Mouse (Mus musculus) liver, embryonic 15.5 days (tissue): ENCODE results near the gene Nt5c1b. TPM values are rescaled to one million over a fixed set of nuclear protein-coding genes. Genes with fewer than 3 reads are reported as not detected.

Source experiments
- ATAC-seq: fragments of 200-750 bp; cut with Nextera tagmentation; 2 replicates; pipeline ENCODE4 v1.8.0; 2017; ENCODE audit warnings: moderate number of reproducible peaks, mild to moderate bottlenecking, moderate library complexity; ENCODE audit not compliant: insufficient read depth
- H3K27ac ChIP-seq: fragments of 300-500 bp; sonication (generic); replicated peaks from 2 replicates; pipeline ENCODE4 v1.5.1; 2015; ENCODE audit warnings: mild to moderate bottlenecking, inconsistent platforms
- H3K27me3 ChIP-seq: fragments of 300-500 bp; sonication (generic); 2 replicates; pipeline ENCODE4 v1.6.1; 2015; ENCODE audit warnings: mild to moderate bottlenecking, inconsistent platforms
- H3K36me3 ChIP-seq: fragments of 300-500 bp; sonication (generic); replicated peaks from 2 replicates; pipeline ENCODE4 v1.6.1; 2015; ENCODE audit warnings: moderate library complexity, mild to moderate bottlenecking, inconsistent platforms
- H3K4me1 ChIP-seq: fragments of 300-500 bp; sonication (generic); replicated peaks from 2 replicates; pipeline ENCODE4 v1.6.1; 2015; ENCODE audit warnings: inconsistent platforms
- H3K4me2 ChIP-seq: fragments of 300-500 bp; sonication (generic); 2 replicates; pipeline ENCODE4 v1.6.1; 2015; ENCODE audit warnings: moderate library complexity, mild to moderate bottlenecking, inconsistent platforms
- H3K4me3 ChIP-seq: fragments of 300-500 bp; sonication (generic); replicated peaks from 2 replicates; pipeline ENCODE4 v1.5.1; 2015; ENCODE audit warnings: mild to moderate bottlenecking, inconsistent platforms
- H3K9ac ChIP-seq: fragments of 300-500 bp; sonication (generic); 2 replicates; pipeline ENCODE4 v1.6.1; 2015; ENCODE audit warnings: moderate library complexity, mild to moderate bottlenecking, inconsistent platforms
- H3K9me3 ChIP-seq: fragments of 300-500 bp; sonication (generic); replicated peaks from 2 replicates; pipeline ENCODE4 v1.6.1; 2016; ENCODE audit warnings: inconsistent platforms
- WGBS: fragments of 180-500 bp; shearing (Covaris S2); methylation state at CpG from one replicate; pipeline ENCODE4 v1.1.7; 2015; ENCODE audit warnings: mixed read lengths; ENCODE audit not compliant: insufficient replicate concordance; 5-methylcytosine and 5-hydroxymethylcytosine counted together
- polyA plus RNA-seq: library from polyadenylated mRNA; unstranded; fragments of >200 nt; fragmentation: Nextera tagmentation; extraction: Ambion mirVana; gene quantifications from 2 replicates; pipeline ENCODE4 v1.2.1, GENCODE M21; 2015

Gene Nt5c1b
- not detected in 2 replicates for polyA plus RNA-seq

GRCm38 (mm10) chr12:10369673-10370072 is at the start of gene Nt5c1b:
Gene Nt5c1b, plus strand, starts transcription at chr12:10369973.
- H3K27me3 ChIP-seq = no peaks in the 10 kb centered on the region
- no peak within 1 kb of the TSS for H3K9ac ChIP-seq
- WGBS = 53% methylated on average over 3 of the region's 3 CpGs
- no peaks in the 10 kb centered on the region for H3K36me3 ChIP-seq
- H3K4me1 ChIP-seq = no peaks in the 10 kb centered on the region
- H3K9me3 ChIP-seq = no peaks in the 10 kb centered on the region
- no peak within 1 kb of the TSS for H3K27ac ChIP-seq
- H3K4me2 ChIP-seq = no peak within 1 kb of the TSS
- no peak for ATAC-seq
- H3K4me3 ChIP-seq = no peak within 1 kb of the TSS

GRCm38 (mm10) chr12:10327651-10328050 is 42.1 kb upstream of the Nt5c1b start:
- 69% methylated on average over 10 of the region's 10 CpGs for WGBS
- no peak for ATAC-seq
- no peaks in the 10 kb centered on the region for H3K4me1 ChIP-seq
- no peaks in the 10 kb centered on the region for H3K36me3 ChIP-seq
- no peak overlapping the region for H3K4me3 ChIP-seq
- H3K27ac ChIP-seq = no peak overlapping the region
- no peak overlapping the region for H3K9ac ChIP-seq
- no peaks in the 10 kb centered on the region for H3K27me3 ChIP-seq
- H3K4me2 ChIP-seq = no peak overlapping the region
- H3K9me3 ChIP-seq = no peaks in the 10 kb centered on the region

- Histone ChIP-seq H3K4me1 (no peaks in the 10 kb centered on the region), H3K4me2 (no peak overlapping the region), H3K27me3 (no peaks in the 10 kb centered on the region), H3K36me3 (no peaks in the 10 kb centered on the region), H3K4me3 (no peak overlapping the region), H3K9me3 (no peaks in the 10 kb centered on the region), H3K9ac (no peak overlapping the region), H3K27ac (no peak overlapping the region)
- no peak for ATAC-seq
- WGBS = 63% methylated on average over 2 of the region's 2 CpGs
Observed at GRCm38 (mm10) chr12:10329460-10329859, 40.3 kb upstream of the Nt5c1b start.

GRCm38 (mm10) chr12:10340604-10341003 is 29.2 kb upstream of the Nt5c1b start:
- ATAC-seq = no peak
- H3K36me3 ChIP-seq = no peaks in the 10 kb centered on the region
- WGBS = 52% methylated on average over 5 of the region's 5 CpGs
- no peak overlapping the region for H3K4me2 ChIP-seq
- no peak overlapping the region for H3K9ac ChIP-seq
- no peak overlapping the region for H3K4me3 ChIP-seq
- no peaks in the 10 kb centered on the region for H3K9me3 ChIP-seq
- H3K4me1 ChIP-seq = no peaks in the 10 kb centered on the region
- no peak overlapping the region for H3K27ac ChIP-seq
- H3K27me3 ChIP-seq = no peaks in the 10 kb centered on the region

- Histone ChIP-seq H3K4me1 (no peaks in the 10 kb centered on the region), H3K4me2 (no peak overlapping the region), H3K27me3 (no peaks in the 10 kb centered on the region), H3K9ac (no peak overlapping the region), H3K27ac (no peak overlapping the region), H3K4me3 (no peak overlapping the region), H3K9me3 (no peaks in the 10 kb centered on the region), H3K36me3 (no peaks in the 10 kb centered on the region)
- 53% methylated on average over 3 of the region's 3 CpGs for WGBS
- no peak for ATAC-seq
Observed at GRCm38 (mm10) chr12:10350706-10351105, 19.1 kb upstream of the Nt5c1b start.

GRCm38 (mm10) chr12:10357756-10358155 is 12.0 kb upstream of the Nt5c1b start:
- WGBS = 39% methylated on average over 6 of the region's 6 CpGs
- no peaks in the 10 kb centered on the region for H3K27me3 ChIP-seq
- H3K27ac ChIP-seq = no peak overlapping the region

GRCm38 (mm10) chr12:10390671-10391441 is 21.1 kb downstream of the Nt5c1b start, which contains the start of gene Rdh14:
Gene Rdh14, plus strand, starts transcription at chr12:10390772.
- WGBS = under 1% methylated on average over 53 of the region's 53 CpGs
- H3K27me3 ChIP-seq = no peaks in the 10 kb centered on the region
- H3K36me3 ChIP-seq = no peaks in the 10 kb centered on the region; the same call in 1 of the 2 replicates
- peak within 1 kb of the TSS; percentile 83 for H3K9ac ChIP-seq
- peak within 1 kb of the TSS; percentile 83 for H3K27ac ChIP-seq
- no peaks in the 10 kb centered on the region for H3K9me3 ChIP-seq
- ATAC-seq = peak; percentile 98
- H3K4me3 ChIP-seq = peak within 1 kb of the TSS; percentile 81
- H3K4me2 ChIP-seq = peak within 1 kb of the TSS; percentile 66
- H3K4me1 ChIP-seq = peaks cover 9% of the 10 kb centered on the region

More at GRCm38 (mm10) chr12:10357756-10358155, 12.0 kb upstream of the Nt5c1b start:
- no peak for ATAC-seq
- Histone ChIP-seq H3K36me3 (no peaks in the 10 kb centered on the region), H3K4me3 (no peak overlapping the region), H3K9ac (no peak overlapping the region), H3K4me1 (no peaks in the 10 kb centered on the region), H3K4me2 (no peak overlapping the region), H3K9me3 (no peaks in the 10 kb centered on the region)

GRCm38 (mm10) chr12:10400788-10401187 is 31.0 kb downstream of the Nt5c1b start:
- Histone ChIP-seq H3K9ac (no peak overlapping the region), H3K27ac (no peak overlapping the region), H3K4me2 (no peak overlapping the region), H3K36me3 (no peaks in the 10 kb centered on the region), H3K27me3 (no peaks in the 10 kb centered on the region), H3K4me3 (no peak overlapping the region), H3K9me3 (no peaks in the 10 kb centered on the region), H3K4me1 (no peaks in the 10 kb centered on the region)
- no peak for ATAC-seq
- WGBS = 62% methylated on average over 1 of the region's 1 CpGs

- no peak overlapping the region for H3K9ac ChIP-seq
- no peaks in the 10 kb centered on the region for H3K36me3 ChIP-seq
- no peak overlapping the region for H3K27ac ChIP-seq
- no peak for ATAC-seq
- H3K4me1 ChIP-seq = no peaks in the 10 kb centered on the region
- no peak overlapping the region for H3K4me3 ChIP-seq
- no peaks in the 10 kb centered on the region for H3K9me3 ChIP-seq
- H3K27me3 ChIP-seq = no peaks in the 10 kb centered on the region
- 31% methylated on average over 9 of the region's 9 CpGs for WGBS
- H3K4me2 ChIP-seq = no peak overlapping the region
Observed at GRCm38 (mm10) chr12:10402421-10403115, 32.8 kb downstream of the Nt5c1b start.

- H3K9me3 ChIP-seq = no peaks in the 10 kb centered on the region
- no peak overlapping the region for H3K27ac ChIP-seq
- no peaks in the 10 kb centered on the region for H3K27me3 ChIP-seq
- no peak overlapping the region for H3K9ac ChIP-seq
- ATAC-seq = no peak
- H3K4me3 ChIP-seq = no peak overlapping the region
- H3K4me1 ChIP-seq = no peaks in the 10 kb centered on the region
- H3K36me3 ChIP-seq = no peaks in the 10 kb centered on the region
- H3K4me2 ChIP-seq = no peak overlapping the region
- WGBS = 73% methylated on average over 3 of the region's 3 CpGs
Observed at GRCm38 (mm10) chr12:10410511-10411179, 40.9 kb downstream of the Nt5c1b start.

- Histone ChIP-seq H3K4me2 (no peak overlapping the region), H3K27ac (no peak overlapping the region), H3K36me3 (no peaks in the 10 kb centered on the region), H3K4me3 (no peak overlapping the region), H3K27me3 (no peaks in the 10 kb centered on the region), H3K9me3 (no peaks in the 10 kb centered on the region), H3K4me1 (no peaks in the 10 kb centered on the region), H3K9ac (no peak overlapping the region)
- 61% methylated on average over 1 of the region's 1 CpGs for WGBS
- no peak for ATAC-seq
Observed at GRCm38 (mm10) chr12:10411453-10411852, 41.7 kb downstream of the Nt5c1b start.
